Mouse (Mus musculus) heart, embryonic 15.5 days (tissue): ENCODE results near the gene Tmem170. TPM values are rescaled to one million over a fixed set of nuclear protein-coding genes. Genes with fewer than 3 reads are reported as not detected.
"Not testable (repeated sequence)": the region's sequence is repeated elsewhere in the genome, so short reads cannot be mapped to it uniquely, and the experiment has no call there.

Source experiments
- ATAC-seq: fragments of 200-750 bp; cut with Nextera tagmentation; replicated peaks from 2 replicates; pipeline ENCODE4 v1.8.0; 2017; ENCODE audit warnings: low read depth, moderate TSS enrichment; ENCODE audit not compliant: insufficient number of reproducible peaks, insufficient read depth, low FRiP score
- H3K27ac ChIP-seq: fragments of 300-500 bp; sonication (generic); 2 replicates; pipeline ENCODE4 v1.5.1; 2015; ENCODE audit warnings: mild to moderate bottlenecking, inconsistent platforms
- H3K27me3 ChIP-seq: fragments of 300-500 bp; sonication (generic); 2 replicates; pipeline ENCODE4 v1.6.1; 2015; ENCODE audit warnings: inconsistent platforms
- H3K36me3 ChIP-seq: fragments of 300-500 bp; sonication (generic); 2 replicates; pipeline ENCODE4 v1.6.1; 2015; ENCODE audit warnings: mild to moderate bottlenecking, inconsistent platforms
- H3K4me1 ChIP-seq: fragments of 300-500 bp; sonication (generic); replicated peaks from 2 replicates; pipeline ENCODE4 v1.6.1; 2015; ENCODE audit warnings: inconsistent platforms
- H3K4me2 ChIP-seq: fragments of 300-500 bp; sonication (generic); 2 replicates; pipeline ENCODE4 v1.6.1; 2015; ENCODE audit warnings: inconsistent platforms, mild to moderate bottlenecking, moderate library complexity
- H3K4me3 ChIP-seq: fragments of 300-500 bp; sonication (generic); 2 replicates; pipeline ENCODE4 v1.5.1; 2015; ENCODE audit warnings: mild to moderate bottlenecking, inconsistent platforms
- H3K9ac ChIP-seq: fragments of 300-500 bp; sonication (generic); 2 replicates; pipeline ENCODE4 v1.6.1; 2015; ENCODE audit warnings: mild to moderate bottlenecking, inconsistent platforms
- H3K9me3 ChIP-seq: fragments of 300-500 bp; sonication (generic); replicated peaks from 2 replicates; pipeline ENCODE4 v1.6.1; 2016; ENCODE audit warnings: inconsistent platforms
- WGBS: fragments of 180-500 bp; shearing (Covaris S2); methylation state at CpG from one replicate; pipeline ENCODE4 v1.1.7; 2015; ENCODE audit warnings: mixed read lengths; 5-methylcytosine and 5-hydroxymethylcytosine counted together
- polyA plus RNA-seq: library from polyadenylated mRNA; unstranded; fragments of >200 nt; fragmentation: Nextera tagmentation; extraction: Ambion mirVana; gene quantifications from 2 replicates; pipeline ENCODE4 v1.2.1, GENCODE M21; 2015

The Tmem170 gene
- polyA plus RNA-seq, 1 experiment from 2014 or later, result 3.8 TPM

GRCm38 (mm10) chr8:111871278-111871677 lies 5.3 kb downstream of the Tmem170 start:
- no peaks in the 10 kb centered on the region for H3K36me3 ChIP-seq
- 86% methylated on average over 3 of the region's 3 CpGs for WGBS
- H3K27me3 ChIP-seq, result no peaks in the 10 kb centered on the region
- no peak overlapping the region for H3K4me3 ChIP-seq
- H3K9ac ChIP-seq, result no peak overlapping the region
- no peak for ATAC-seq
- no peaks in the 10 kb centered on the region for H3K9me3 ChIP-seq
- H3K4me1 ChIP-seq, result 0 out of 2 replicates have a peak, but pooled peaks cover 3% of the 10 kb centered on the region
- no peak overlapping the region for H3K4me2 ChIP-seq
- H3K27ac ChIP-seq, result no peak overlapping the region

DNA sequence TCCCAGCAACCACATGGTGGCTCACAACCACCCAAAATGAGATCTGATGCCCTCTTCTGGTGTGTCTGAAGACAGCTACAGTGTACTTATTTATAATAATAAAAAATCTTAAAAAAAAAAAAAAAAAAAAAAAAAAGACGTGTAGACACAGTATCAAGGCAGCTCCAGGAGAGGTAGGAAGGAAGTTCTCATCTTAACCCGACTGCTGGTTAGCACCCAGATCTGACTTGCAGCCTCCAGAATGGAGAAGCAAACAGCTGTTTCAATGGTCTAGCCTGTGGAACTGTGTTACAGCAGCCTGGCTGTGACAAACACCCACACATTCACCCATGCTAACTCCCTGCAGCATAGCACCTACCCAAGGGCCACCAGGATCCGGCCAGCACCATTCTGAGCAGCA lies 6.2 kb downstream of the Tmem170 start:
- Histone ChIP-seq H3K27me3 (no peaks in the 10 kb centered on the region), H3K36me3 (peaks cover 7% of the 10 kb centered on the region), H3K4me3 (no peak overlapping the region), H3K27ac (no peak overlapping the region), H3K9me3 (no peaks in the 10 kb centered on the region), H3K4me1 (no peaks in the 10 kb centered on the region), H3K4me2 (no peak overlapping the region), H3K9ac (no peak overlapping the region)
- WGBS, result 76% methylated on average over 2 of the region's 3 CpGs
- no peak for ATAC-seq

- H3K9me3 ChIP-seq, result no peaks in the 10 kb centered on the region
- H3K27ac ChIP-seq, result no peak overlapping the region
- peaks cover 10% of the 10 kb centered on the region for H3K36me3 ChIP-seq
- H3K4me2 ChIP-seq, result no peak overlapping the region
- WGBS, result 55% methylated on average over 2 of the region's 2 CpGs
- no peak for ATAC-seq
- H3K4me3 ChIP-seq, result no peak overlapping the region
- H3K9ac ChIP-seq, result no peak overlapping the region
- H3K4me1 ChIP-seq, result no peaks in the 10 kb centered on the region
- H3K27me3 ChIP-seq, result no peaks in the 10 kb centered on the region
These were observed 7.9 kb downstream of the Tmem170 start for GRCm38 (mm10) chr8:111868664-111869063.

DNA sequence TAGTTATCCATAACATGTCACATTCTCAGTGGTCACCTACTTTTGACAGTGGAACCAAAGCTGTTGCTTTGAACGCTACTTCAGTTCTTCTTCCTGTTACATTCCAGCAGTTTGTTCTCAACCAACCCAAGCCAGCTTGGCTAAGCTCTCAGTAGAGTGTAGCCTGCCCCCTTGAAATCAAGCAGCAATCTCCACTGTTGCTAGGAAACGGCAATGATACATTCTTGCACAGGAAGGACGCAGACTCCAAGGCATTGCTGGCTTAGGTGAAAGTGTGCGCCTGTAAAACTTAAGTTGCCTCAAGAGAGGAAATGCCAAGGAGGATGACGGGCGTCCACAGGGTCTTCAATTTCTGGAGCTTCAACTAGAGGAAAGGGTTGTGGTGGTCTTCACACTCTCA lies 10.7 kb downstream of the Tmem170 start:
- Histone ChIP-seq H3K4me2 (no peak overlapping the region), H3K4me1 (no peaks in the 10 kb centered on the region), H3K4me3 (no peak overlapping the region), H3K9me3 (no peaks in the 10 kb centered on the region), H3K36me3 (peaks cover 10% of the 10 kb centered on the region), H3K9ac (no peak overlapping the region), H3K27me3 (no peaks in the 10 kb centered on the region), H3K27ac (no peak overlapping the region)
- WGBS, result 73% methylated on average over 6 of the region's 6 CpGs
- no peak for ATAC-seq

- 83% methylated on average over 8 of the region's 8 CpGs for WGBS
These were observed 11.3 kb downstream of the Tmem170 start for GRCm38 (mm10) chr8:111865130-111865852.

DNA sequence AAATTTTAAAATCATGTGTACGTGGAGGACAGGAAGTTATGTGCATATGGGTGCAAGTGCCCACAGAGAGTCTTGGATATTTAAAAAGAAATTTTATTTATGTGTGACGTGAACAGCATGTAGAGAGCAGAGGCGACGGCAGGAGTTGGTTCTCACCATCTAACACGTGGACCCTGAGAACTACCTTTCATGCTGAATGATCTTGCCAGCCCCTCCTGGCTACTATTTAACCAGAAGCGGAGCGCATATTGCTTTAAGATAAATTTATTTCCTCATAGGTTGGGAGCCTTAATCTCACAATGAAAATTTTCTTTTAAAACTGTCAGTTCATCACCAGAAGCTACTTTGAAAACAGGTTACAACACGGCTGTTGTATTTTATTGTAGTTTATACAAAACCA lies 11.9 kb downstream of the Tmem170 start:
- no peak overlapping the region for H3K4me3 ChIP-seq
- H3K4me2 ChIP-seq, result no peak overlapping the region
- H3K27ac ChIP-seq, result no peak overlapping the region
- no peaks in the 10 kb centered on the region for H3K4me1 ChIP-seq
- peaks cover 10% of the 10 kb centered on the region for H3K36me3 ChIP-seq
- 85% methylated on average over 8 of the region's 8 CpGs for WGBS
- no peaks in the 10 kb centered on the region for H3K9me3 ChIP-seq
- no peak for ATAC-seq
- H3K27me3 ChIP-seq, result no peaks in the 10 kb centered on the region
- no peak overlapping the region for H3K9ac ChIP-seq

More at GRCm38 (mm10) chr8:111865130-111865852, 11.3 kb downstream of the Tmem170 start:
- Histone ChIP-seq H3K9me3 (no peaks in the 10 kb centered on the region), H3K27ac (no peak overlapping the region), H3K4me3 (no peak overlapping the region), H3K27me3 (no peaks in the 10 kb centered on the region), H3K4me2 (no peak overlapping the region), H3K9ac (no peak overlapping the region), H3K4me1 (no peaks in the 10 kb centered on the region), H3K36me3 (peaks cover 10% of the 10 kb centered on the region)
- ATAC-seq, result no peak

DNA sequence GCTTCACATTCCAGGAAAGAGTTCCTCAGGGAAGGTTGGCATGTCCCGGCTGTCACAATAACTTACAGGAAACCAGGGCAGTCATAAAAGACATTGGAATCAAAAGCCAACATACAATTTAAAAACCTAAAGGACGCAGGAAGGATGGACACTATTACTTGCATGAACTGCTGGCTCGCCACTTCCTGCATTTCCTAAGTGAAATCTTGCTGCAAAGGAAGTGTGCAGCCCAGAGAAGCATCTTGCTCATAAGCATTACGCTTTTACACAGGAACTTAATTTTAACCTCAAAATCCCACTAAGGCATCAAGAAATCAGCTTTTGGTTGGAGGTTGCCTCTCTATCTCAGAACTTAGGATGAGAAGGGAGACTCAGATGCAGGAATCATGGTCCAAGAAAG lies 13.3 kb downstream of the Tmem170 start:
- ATAC-seq, result no peak
- WGBS, result 76% methylated on average over 4 of the region's 4 CpGs
- no peak overlapping the region for H3K27ac ChIP-seq

DNA sequence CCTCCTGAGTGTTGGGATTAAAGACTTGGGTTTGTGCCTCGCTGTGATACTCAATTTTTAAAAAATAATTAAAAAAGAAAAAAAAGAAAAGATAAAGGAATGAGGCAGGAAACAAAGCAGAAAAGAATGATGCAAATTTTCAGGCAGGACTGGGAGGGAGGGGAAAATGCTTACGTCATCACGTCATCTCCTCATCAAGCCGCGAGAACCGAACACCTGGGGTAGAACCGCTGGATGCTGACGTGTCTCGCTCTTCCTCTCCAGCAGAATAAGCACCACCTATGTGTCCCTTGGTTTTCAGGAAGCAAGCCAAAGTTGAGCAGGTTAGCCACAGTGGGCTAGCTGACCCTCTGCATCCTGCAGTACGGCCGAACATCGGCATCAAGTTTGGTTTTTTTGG lies 20.6 kb downstream of the Tmem170 start:
- no peaks in the 10 kb centered on the region for H3K36me3 ChIP-seq
- ATAC-seq, result no peak
- no peaks in the 10 kb centered on the region for H3K27me3 ChIP-seq
- H3K4me1 ChIP-seq, result peaks cover 19% of the 10 kb centered on the region
- 84% methylated on average over 12 of the region's 12 CpGs for WGBS
- no peak overlapping the region for H3K4me3 ChIP-seq
- no peak overlapping the region for H3K4me2 ChIP-seq
- no peak overlapping the region for H3K27ac ChIP-seq
- no peaks in the 10 kb centered on the region for H3K9me3 ChIP-seq
- H3K9ac ChIP-seq, result no peak overlapping the region

More for the DNA sequence above, 13.3 kb downstream of the Tmem170 start:
- H3K9me3 ChIP-seq, result no peaks in the 10 kb centered on the region
- no peaks in the 10 kb centered on the region for H3K4me1 ChIP-seq
- H3K27me3 ChIP-seq, result no peaks in the 10 kb centered on the region
- H3K36me3 ChIP-seq, result peaks cover 10% of the 10 kb centered on the region
- no peak overlapping the region for H3K4me3 ChIP-seq
- no peak overlapping the region for H3K4me2 ChIP-seq
- H3K9ac ChIP-seq, result no peak overlapping the region

GRCm38 (mm10) chr8:111853861-111854501 lies 22.6 kb downstream of the Tmem170 start, which contains the start of gene Cfdp1:
Cfdp1 (minus strand) TSS chr8:111854291.
- peaks cover 19% of the 10 kb centered on the region for H3K4me1 ChIP-seq
- ATAC-seq, result peak; percentile 100
- H3K36me3 ChIP-seq, result no peaks in the 10 kb centered on the region
- peak within 1 kb of the TSS; percentile 62 for H3K4me3 ChIP-seq
- WGBS, result under 1% methylated on average over 53 of the region's 53 CpGs
- no peaks in the 10 kb centered on the region for H3K9me3 ChIP-seq
- H3K27ac ChIP-seq, result peak within 1 kb of the TSS; percentile 68
- no peaks in the 10 kb centered on the region for H3K27me3 ChIP-seq
- peak within 1 kb of the TSS; percentile 78 for H3K4me2 ChIP-seq
- H3K9ac ChIP-seq, result peak within 1 kb of the TSS; percentile 70

GRCm38 (mm10) chr8:111853219-111853618 lies 23.3 kb downstream of the Tmem170 start:
- H3K36me3 ChIP-seq, ATAC-seq, H3K27me3 ChIP-seq, H3K9me3 ChIP-seq, H3K27ac ChIP-seq: not testable (repeated sequence)
- peak overlapping the region; percentile 78 for H3K4me2 ChIP-seq
- H3K4me1 ChIP-seq, result peaks cover 19% of the 10 kb centered on the region
- H3K9ac ChIP-seq, result peak overlapping the region; percentile 70
- whole genome bisulfite sequencing, result 47% methylated on average over 12 of the region's 12 CpGs
- H3K4me3 ChIP-seq, result peak overlapping the region; percentile 62

- WGBS, result 89% methylated on average over 6 of the region's 6 CpGs
- no peak for ATAC-seq
- Histone ChIP-seq H3K27me3 (no peaks in the 10 kb centered on the region), H3K9me3 (no peaks in the 10 kb centered on the region), H3K36me3 (peaks cover 14% of the 10 kb centered on the region), H3K4me1 (peaks cover 4% of the 10 kb centered on the region; the same call in 1 of the 2 replicates), H3K4me3 (no peak overlapping the region), H3K9ac (no peak overlapping the region), H3K4me2 (no peak overlapping the region), H3K27ac (no peak overlapping the region)
These were observed 29.8 kb downstream of the Tmem170 start for GRCm38 (mm10) chr8:111846746-111847145.
